In genomic region chr14:75346041-75346440, GRCm38 (mm10) we compare ENCODE assay signal across 28 mouse cellular contexts.
"Had no signal": no experiment of that assay in that cellular context is flagged by ENCODE, and none has a peak within 500 bp of the region (broad histone marks: within the 10 kb centered on the region; RNA-seq: fewer than 3 reads in every experiment).

No protein-coding gene starts in this region.

- H3K4me2 ChIP-seq: heart, embryonic 11.5 days; heart, embryonic 13.5 days; heart, embryonic 15.5 days; hindbrain, embryonic 13.5 days; hindbrain, embryonic 15.5 days; kidney, embryonic 15.5 days; limb, embryonic 13.5 days; limb, embryonic 15.5 days; liver, embryonic 12.5 days had no signal

- H3K9ac ChIP-seq: heart, embryonic 13.5 days; heart, embryonic 15.5 days; hindbrain, embryonic 13.5 days; hindbrain, embryonic 15.5 days; kidney, embryonic 15.5 days; limb, embryonic 13.5 days; limb, embryonic 15.5 days; liver, embryonic 12.5 days; liver, embryonic 14.5 days had no signal

- ATAC-seq: hindbrain, postnatal 0 days; intestine, embryonic 16.5 days; liver, embryonic 12.5 days had no signal

- H3K27ac ChIP-seq: gastrocnemius, adult 2 months; heart, adult 2 months; heart, embryonic 13.5 days; heart, embryonic 15.5 days; hindbrain, embryonic 13.5 days; hindbrain, embryonic 15.5 days; hindbrain, postnatal 0 days; kidney, embryonic 15.5 days; kidney, postnatal 0 days; limb, embryonic 13.5 days; limb, embryonic 15.5 days; liver, embryonic 12.5 days; liver, embryonic 14.5 days had no signal

- H3K4me3 ChIP-seq: gastrocnemius, adult 2 months; heart, adult 2 months; heart, embryonic 13.5 days; heart, embryonic 15.5 days; hindbrain, embryonic 13.5 days; hindbrain, embryonic 15.5 days; kidney, embryonic 15.5 days; limb, embryonic 13.5 days; limb, embryonic 15.5 days; liver, embryonic 12.5 days had no signal

- H3K4me1 ChIP-seq: heart, embryonic 13.5 days; heart, embryonic 15.5 days; hindbrain, embryonic 13.5 days; hindbrain, embryonic 15.5 days; limb, embryonic 13.5 days; limb, embryonic 15.5 days; liver, embryonic 12.5 days had no signal

- H3K27me3 ChIP-seq: heart, embryonic 13.5 days; heart, embryonic 15.5 days; hindbrain, embryonic 13.5 days; hindbrain, embryonic 15.5 days; kidney, embryonic 15.5 days; limb, embryonic 13.5 days; limb, embryonic 15.5 days; liver, embryonic 12.5 days had no signal

- DNase-seq: gastrocnemius, adult 2 months; gastrocnemius, postnatal 10 days; gastrocnemius, postnatal 25 days; heart, adult 11 months; heart, adult 2 months; heart, postnatal 14 days; heart, postnatal 36 days; kidney, adult 11 months; kidney, adult 2 months; kidney, adult 9 months; kidney, postnatal 14 days; kidney, postnatal 36 days; layer of hippocampus, adult 9-11 months; layer of hippocampus, postnatal 36 days; left cerebral cortex, postnatal 4 days had no signal

- H3K9me3 ChIP-seq: heart, embryonic 13.5 days; heart, embryonic 15.5 days; hindbrain, embryonic 13.5 days; hindbrain, embryonic 15.5 days; kidney, embryonic 15.5 days; limb, embryonic 13.5 days; limb, embryonic 15.5 days; liver, embryonic 12.5 days had no signal
